In genomic region chr7:78578111-78578460, GRCm38 (mm10) we compare ENCODE assay signal across 8 mouse cellular contexts.
DNase-seq lines count a peak whose midpoint lies in the region; TF ChIP-seq lines count a peak whose summit lies in the region.

No protein-coding gene starts in this region.

- DNase-seq in lung, adult 2 months = no peak
- DNase-seq in lung, postnatal 25 days (ENCODE audit: low spot score) = no peak
- peak; percentile 75 for DNase-seq in cerebellum, adult 9-11 months
- DNase-seq in hindbrain, embryonic 10.5 days (ENCODE audit: low spot score) = peak; percentile 69
- DNase-seq in liver, adult 2 months (ENCODE audit: extremely low read depth, low read depth, low spot score) = no peak
- DNase-seq in gastrocnemius, adult 8-10 months (ENCODE audit: low spot score in 2 of 2) = no peak
- no peak for DNase-seq in spleen, postnatal 36 days (ENCODE audit: low spot score in 2 of 2)

- H3K9me3 ChIP-seq in hindbrain, embryonic 10.5 days = no peaks in the 10 kb centered on the region

- H3K27me3 ChIP-seq in hindbrain, embryonic 10.5 days (ENCODE audit: insufficient read depth, poor library complexity, severe bottlenecking) = peaks cover 78% of the 10 kb centered on the region
- H3K27me3 ChIP-seq in liver, adult 2 months (ENCODE audit: control insufficient read depth, insufficient read depth, low read length) = 0 out of 2 replicates have a peak, but pooled peaks cover 3% of the 10 kb centered on the region

- TF ChIP-seq POLR2A in lung, adult 2 months (IDR thresholded peaks at IDR 0.05; ENCODE audit: borderline replicate concordance, extremely low read depth, low read depth, low read length) = no peak
- no peak for TF ChIP-seq POLR2A in liver, adult 2 months (IDR thresholded peaks at IDR 0.05; ENCODE audit: extremely low read depth, insufficient read depth, low read length)
- peak; percentile 45; the same call in 1 of the 2 replicates for TF ChIP-seq POLR2A in olfactory bulb, adult 2 months (IDR thresholded peaks at IDR 0.05; ENCODE audit: insufficient read depth, low read depth, low read length)

- no peaks in the 10 kb centered on the region for H3K36me3 ChIP-seq in hindbrain, embryonic 10.5 days
- no peaks in the 10 kb centered on the region for H3K36me3 ChIP-seq in liver, adult 2 months (ENCODE audit: control insufficient read depth, insufficient read depth, low read length)

- peak overlapping the region; percentile 41 for H3K4me3 ChIP-seq in lung, adult 2 months (replicated peaks; ENCODE audit: extremely low read depth, low read depth, low read length)
- H3K4me3 ChIP-seq in hindbrain, embryonic 10.5 days = peak overlapping the region; percentile 66
- 0 out of 2 replicates have a peak overlapping the region, but pooled peaks have one; percentile 5 for H3K4me3 ChIP-seq in liver, adult 2 months (ENCODE audit: insufficient read depth, low read depth, low read length)
- peak overlapping the region; percentile 87 for H3K4me3 ChIP-seq in olfactory bulb, adult 2 months (ENCODE audit: insufficient read depth, low read depth, low read length)

- H3K79me2 ChIP-seq in liver, adult 2 months (ENCODE audit: control insufficient read depth, insufficient read depth, low read length) = no peaks in the 10 kb centered on the region

- no peak overlapping the region for H3K9ac ChIP-seq in liver, adult 2 months (ENCODE audit: low read depth, low read length)

- peak overlapping the region; percentile 87 for H3K27ac ChIP-seq in hindbrain, embryonic 10.5 days
- no peak overlapping the region for H3K27ac ChIP-seq in liver, adult 2 months (replicated peaks; ENCODE audit: insufficient read depth, low read depth, low read length)
- peak overlapping the region; percentile 64; the same call in 1 of the 2 replicates for H3K27ac ChIP-seq in olfactory bulb, adult 2 months (ENCODE audit: insufficient read depth, low read depth, low read length)

- H3K4me1 ChIP-seq in lung, adult 2 months (ENCODE audit: control insufficient read depth, insufficient read depth, low read length) = peaks cover 4% of the 10 kb centered on the region
- peaks cover 37% of the 10 kb centered on the region for H3K4me1 ChIP-seq in hindbrain, embryonic 10.5 days (replicated peaks)
- H3K4me1 ChIP-seq in liver, adult 2 months (ENCODE audit: control insufficient read depth, insufficient read depth, low read length) = no peaks in the 10 kb centered on the region
- peaks cover 35% of the 10 kb centered on the region for H3K4me1 ChIP-seq in olfactory bulb, adult 2 months (ENCODE audit: control insufficient read depth, insufficient read depth, low read length)

- no peak for TF ChIP-seq CTCF in lung, adult 2 months (IDR thresholded peaks at IDR 0.05; ENCODE audit: insufficient read depth, low read length)
- TF ChIP-seq CTCF in liver, adult 2 months (IDR thresholded peaks at IDR 0.05; ENCODE audit: low read depth, low read length) = no peak
- TF ChIP-seq CTCF in olfactory bulb, adult 2 months (IDR thresholded peaks at IDR 0.05; ENCODE audit: insufficient read depth, low read depth, low read length) = no peak

- 2% methylated on average over 17 of the region's 23 CpGs for WGBS in lung, adult 2 months
- 0% methylated on average over 19 of the region's 23 CpGs for WGBS in hindbrain, embryonic 10.5 days
- 2% methylated on average over 19 of the region's 23 CpGs for WGBS in liver, adult 2 months
- under 1% methylated on average over 19 of the region's 23 CpGs for WGBS in olfactory bulb, adult 2 months

Comparison
In these comparisons a context has a peak if more than half of its experiments do, and no peak if none do; other contexts are left out.
1. DNase-seq: peak in cerebellum, adult 9-11 months (single experiment) and hindbrain, embryonic 10.5 days (single experiment); none in lung, adult 2 months (single experiment), lung, postnatal 25 days (single experiment), liver, adult 2 months (single experiment), gastrocnemius, adult 8-10 months (0 of 2) and spleen, postnatal 36 days (0 of 2).
2. H3K4me3 ChIP-seq: peak in every context shown above with its lines; median percentile 87 in olfactory bulb, adult 2 months; 66 in hindbrain, embryonic 10.5 days; 41 in lung, adult 2 months; 5 in liver, adult 2 months.